Mouse (Mus musculus) CH12.LX (cell line): Measurements from ENCODE around the gene Dusp15. TPM values are rescaled to one million over a fixed set of nuclear protein-coding genes. Genes with fewer than 3 reads are reported as not detected.

Experiments used
- DNase-seq: peaks from one replicate; pipeline ENCODE4 v3.0.0-alpha.2; 2013; ENCODE audit errors: extremely low read depth
- H3K27ac ChIP-seq: 2 replicates; pipeline ENCODE4 v1.5.1; 2012; ENCODE audit warnings: low read depth, mild to moderate bottlenecking, control low read depth, moderate library complexity; ENCODE audit not compliant: insufficient read depth
- H3K27me3 ChIP-seq: replicated peaks from 2 replicates; pipeline ENCODE3; 2012; ENCODE audit warnings: inconsistent platforms
- H3K36me3 ChIP-seq, 2 experiments: replicated peaks in 1 of 2; 2 replicates each; pipeline versions ENCODE3 to v1.6.1; 2012; ENCODE audit warnings: inconsistent platforms in 1 of 2, low read length in 1 of 2, mild to moderate bottlenecking in 1 of 2, mixed read lengths in 1 of 2, moderate library complexity in 1 of 2; ENCODE audit not compliant: control insufficient read depth in 1 of 2, insufficient read depth in 1 of 2
- H3K4me1 ChIP-seq, 2 experiments: 2 replicates each; pipeline ENCODE4 v1.6.1; 2012; ENCODE audit warnings: inconsistent platforms in 1 of 2, moderate library complexity in 1 of 2; ENCODE audit not compliant: insufficient read depth in 2 of 2, control insufficient read depth in 1 of 2
- H3K4me2 ChIP-seq: 2 replicates; pipeline ENCODE4 v1.6.1; 2012; ENCODE audit warnings: low read depth, mild to moderate bottlenecking, control low read depth; ENCODE audit not compliant: poor library complexity, insufficient read depth, severe bottlenecking
- H3K4me3 ChIP-seq, 3 experiments: fragments of 150-350 bp in 1 of 3; sonication (generic) in 1 of 3; replicated peaks in 1 of 3; 2 replicates each; pipeline versions ENCODE3 to v1.5.1; 2011 to 2012; ENCODE audit warnings: low read depth in 2 of 3, low read length in 2 of 3, mild to moderate bottlenecking in 2 of 3, moderate library complexity in 2 of 3, control low read depth in 1 of 3, improper control_type of control experiment in 1 of 3, inconsistent platforms in 1 of 3, mixed read lengths in 1 of 3; ENCODE audit not compliant: poor library complexity in 1 of 3
- H3K79me2 ChIP-seq: replicated peaks from 2 replicates; pipeline ENCODE4 v1.6.1; 2012; ENCODE audit warnings: mild to moderate bottlenecking, moderate library complexity; ENCODE audit not compliant: control insufficient read depth, poor library complexity, insufficient read depth, severe bottlenecking; ENCODE audit errors: extremely low read depth
- H3K9ac ChIP-seq: 2 replicates; pipeline ENCODE4 v1.6.1; 2012; ENCODE audit warnings: low read depth, mild to moderate bottlenecking, control low read depth, moderate library complexity; ENCODE audit not compliant: insufficient read depth
- H3K9me3 ChIP-seq: replicated peaks from 2 replicates; pipeline ENCODE3; 2012; ENCODE audit warnings: low read length, inconsistent platforms, mixed read lengths
- CHD2 ChIP-seq: IDR thresholded peaks from 2 replicates; pipeline ENCODE4 v1.6.1; 2011; ENCODE audit warnings: low read length, improper control_type of control experiment
- CTCF ChIP-seq, 2 experiments: IDR thresholded peaks in 1 of 2; conservative IDR thresholded peaks in 1 of 2; 2 replicates each; pipeline ENCODE4 v1.5.1; 2011 to 2012; ENCODE audit warnings: low read depth in 2 of 2, low read length in 2 of 2, improper control_type of control experiment in 1 of 2, inconsistent platforms in 1 of 2, mild to moderate bottlenecking in 1 of 2, moderate library complexity in 1 of 2
- E2F4 ChIP-seq: IDR thresholded peaks from 2 replicates; pipeline ENCODE4 v1.6.1; 2011; ENCODE audit warnings: low read depth, low read length, improper control_type of control experiment; ENCODE audit not compliant: insufficient replicate concordance
- ELF1 ChIP-seq: IDR thresholded peaks from 2 replicates; pipeline ENCODE4 v1.6.1; 2014; ENCODE audit warnings: low read depth, mild to moderate bottlenecking, inconsistent platforms, low read length, improper control_type of control experiment
- HCFC1 ChIP-seq: IDR thresholded peaks from 2 replicates; pipeline ENCODE4 v1.6.1; 2012; ENCODE audit warnings: low read depth, mild to moderate bottlenecking, inconsistent platforms, low read length, improper control_type of control experiment
- IRF4 ChIP-seq: IDR thresholded peaks from 2 replicates; pipeline ENCODE4 v1.6.1; 2014; ENCODE audit warnings: low read depth, mild to moderate bottlenecking, inconsistent platforms, low read length, improper control_type of control experiment
- JUN ChIP-seq: IDR thresholded peaks from 2 replicates; pipeline ENCODE4 v1.6.1; 2011; ENCODE audit warnings: low read depth, mild to moderate bottlenecking, low read length, improper control_type of control experiment, moderate library complexity; ENCODE audit not compliant: insufficient read depth
- KAT2A ChIP-seq: IDR thresholded peaks from 2 replicates; pipeline ENCODE4 v1.6.1; 2012; ENCODE audit warnings: low read length, improper control_type of control experiment, inconsistent platforms; ENCODE audit not compliant: insufficient replicate concordance
- MAFK ChIP-seq: IDR thresholded peaks from 2 replicates; pipeline ENCODE4 v1.6.1; 2011; ENCODE audit warnings: low read length, improper control_type of control experiment; ENCODE audit not compliant: insufficient replicate concordance
- MAX ChIP-seq: IDR thresholded peaks from 2 replicates; pipeline ENCODE4 v1.6.1; 2011; ENCODE audit warnings: low read length, improper control_type of control experiment
- MEF2A ChIP-seq: IDR thresholded peaks from 2 replicates; pipeline ENCODE4 v1.6.1; 2014; ENCODE audit warnings: low read depth, mild to moderate bottlenecking, inconsistent platforms, low read length, improper control_type of control experiment, borderline replicate concordance
- MXI1 ChIP-seq: IDR thresholded peaks from 2 replicates; pipeline ENCODE4 v1.6.1; 2011; ENCODE audit warnings: mild to moderate bottlenecking, low read depth, low read length, improper control_type of control experiment
- NELFE ChIP-seq: IDR thresholded peaks from 2 replicates; pipeline ENCODE4 v1.6.1; 2011; ENCODE audit warnings: low read depth, low read length, improper control_type of control experiment
- NRF1 ChIP-seq: IDR thresholded peaks from 2 replicates; pipeline ENCODE4 v1.6.1; 2014; ENCODE audit warnings: low read depth, mild to moderate bottlenecking, inconsistent platforms, low read length, improper control_type of control experiment, moderate library complexity
- RAD21 ChIP-seq: IDR thresholded peaks from 2 replicates; pipeline ENCODE4 v1.6.1; 2011; ENCODE audit warnings: low read depth, mild to moderate bottlenecking, low read length, improper control_type of control experiment, moderate library complexity
- SMC3 ChIP-seq: IDR thresholded peaks from 2 replicates; pipeline ENCODE4 v1.6.1; 2011; ENCODE audit warnings: low read depth, low read length, improper control_type of control experiment
- TCF12 ChIP-seq: IDR thresholded peaks from 2 replicates; pipeline ENCODE4 v1.6.1; 2014; ENCODE audit warnings: low read depth, mild to moderate bottlenecking, inconsistent platforms, low read length, improper control_type of control experiment
- UBTF ChIP-seq: IDR thresholded peaks from 2 replicates; pipeline ENCODE4 v1.6.1; 2012; ENCODE audit warnings: low read depth, mild to moderate bottlenecking, inconsistent platforms, low read length, improper control_type of control experiment, moderate library complexity
- USF1 ChIP-seq: IDR thresholded peaks from 2 replicates; pipeline ENCODE4 v1.6.1; 2014; ENCODE audit warnings: low read depth, mild to moderate bottlenecking, inconsistent platforms, low read length, improper control_type of control experiment
- USF2 ChIP-seq: conservative IDR thresholded peaks from 2 replicates; pipeline ENCODE4 v1.6.1; 2011; ENCODE audit warnings: low read depth, low read length, improper control_type of control experiment
- ZC3H11A ChIP-seq: IDR thresholded peaks from 2 replicates; pipeline ENCODE4 v1.6.1; 2012; ENCODE audit warnings: low read depth, mild to moderate bottlenecking, inconsistent platforms, low read length, improper control_type of control experiment
- ZNF384 ChIP-seq: IDR thresholded peaks from 2 replicates; pipeline ENCODE4 v1.6.1; 2012; ENCODE audit warnings: low read depth, low read length, improper control_type of control experiment, inconsistent platforms
- dilution Hi-C: fragments of 300-500 bp; cut with MboI; formaldehyde crosslinking; loops from 2 replicates; pipeline ENCODE4 v1.14.3; 2020; ENCODE audit warnings: low sequenced_read_pairs; ENCODE audit not compliant: extremely low pct_unique_long_range_greater_than_20kb, extremely low pct_ligation_motif_present
- in situ Hi-C: fragments of 300-500 bp; cut with MboI; formaldehyde crosslinking; loops from 3 replicates; pipeline ENCODE4 v1.14.3; 2019; ENCODE audit warnings: low sequenced_read_pairs, low pct_ligation_motif_present, low pct_unique_long_range_greater_than_20kb, mixed read lengths
- polyA plus RNA-seq: library from polyadenylated mRNA; unstranded; fragments of >175 nt; gene quantifications from 2 replicates; pipeline ENCODE4 v1.2.1, GENCODE M21; 2012; ENCODE audit warnings: low read depth; ENCODE audit not compliant: insufficient read length
- total RNA-seq, 2 experiments: library from RNA; depleted of rRNA; stranded (reverse); fragments of 300-350 nt in 1 of 2; fragments of >200 nt in 1 of 2; gene quantifications; 2 replicates each; pipeline ENCODE4 v1.2.3; 2012 to 2014

Gene Dusp15
- total and polyA plus RNA-seq, 3 experiments, result 0.08 to 0.13 TPM; not detected in 1

DNA sequence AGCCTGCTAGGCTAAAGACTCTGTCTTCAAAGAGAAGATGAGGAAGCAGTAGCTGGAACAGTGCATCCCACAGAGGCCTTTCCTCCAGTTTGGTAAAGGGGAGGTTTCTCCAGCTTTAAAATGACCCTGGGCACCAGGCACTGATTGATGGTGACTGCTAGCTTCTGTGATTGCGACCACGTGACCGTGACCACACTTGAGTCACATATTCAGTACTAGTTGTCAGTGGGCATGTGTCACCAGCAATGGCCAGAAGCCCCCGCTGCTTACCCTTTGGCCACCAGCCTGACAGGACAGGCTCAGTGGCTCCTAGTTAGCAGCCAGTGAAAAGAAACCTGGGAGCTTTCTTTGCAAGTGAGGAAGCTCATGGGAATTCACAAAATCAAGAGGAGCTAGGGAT lies 47.9 kb downstream of the Dusp15 start:
- in situ Hi-C loops, result loop anchor here (25.0 kb wide), 1 partner anchor 684 kb away; no protein-coding TSS in a partner anchor
- TF ChIP-seq MAX (no peak), SMC3 (no peak), KAT2A (no peak), USF2 (peak; percentile 20; the same call in 1 of the 2 replicates), CTCF (conservative IDR thresholded peaks at IDR 0.05 in 1 of 2, IDR thresholded peaks at IDR 0.05 in 1 of 2; ENCODE audit: low read depth in 2 of 2, low read length in 2 of 2) (no peak), ELF1 (no peak), MAFK (no peak)
- TF ChIP-seq, all 38 proteins: peak for 1
- Histone ChIP-seq H3K27ac (no peak overlapping the region), H3K4me3 (no peak overlapping the region), H3K9me3 (peaks cover 6% of the 10 kb centered on the region), H3K4me1 (peaks cover 20 to 49% of the 10 kb centered on the region in 2 experiments), H3K79me2 (no peaks in the 10 kb centered on the region), H3K27me3 (no peaks in the 10 kb centered on the region), H3K4me2 (no peak overlapping the region), H3K36me3 (peaks cover 0 to 14% of the 10 kb centered on the region in 2 experiments), H3K9ac (no peak overlapping the region)
- DNase-seq, result no peak
- dilution Hi-C loops, result no loop called here

DNA sequence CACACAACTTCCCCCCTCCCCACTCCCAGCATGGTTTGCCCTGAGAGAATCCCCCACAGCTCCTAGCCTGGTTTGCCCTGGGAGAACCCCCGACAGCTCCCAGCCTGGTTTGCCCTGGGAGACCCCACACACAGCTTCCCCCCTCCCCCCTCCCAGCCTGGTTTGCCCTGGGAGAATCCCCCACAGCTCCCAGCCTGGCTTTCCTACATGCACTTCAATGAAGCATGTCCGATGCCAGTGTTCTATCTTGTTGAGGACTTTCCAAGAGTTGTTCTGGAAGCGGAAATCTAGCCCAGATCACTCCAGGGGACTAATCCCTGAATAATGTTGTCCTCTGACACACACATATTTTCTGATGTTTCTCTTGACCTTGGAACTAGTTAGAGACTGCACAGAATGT lies 48.8 kb downstream of the Dusp15 start:
- no peak for DNase-seq
- H3K36me3 ChIP-seq, result peaks cover 0 to 16% of the 10 kb centered on the region in 2 experiments
- dilution Hi-C loops (no loop called here), in situ Hi-C loops (loop anchor here (25.0 kb wide), 1 partner anchor 685 kb away; no protein-coding TSS in a partner anchor)
- no peak overlapping the region for H3K9ac ChIP-seq
- H3K27me3 ChIP-seq, result no peaks in the 10 kb centered on the region
- no peak overlapping the region for H3K4me2 ChIP-seq
- no peak overlapping the region for H3K4me3 ChIP-seq
- no peak overlapping the region for H3K27ac ChIP-seq
- H3K4me1 ChIP-seq, result peaks cover 20 to 41% of the 10 kb centered on the region in 2 experiments
- no peaks in the 10 kb centered on the region for H3K9me3 ChIP-seq
- TF ChIP-seq KAT2A (no peak), JUN (no peak), IRF4 (no peak), ZC3H11A (no peak), MXI1 (no peak), NRF1 (no peak), MAFK (no peak), CHD2 (no peak), HCFC1 (no peak), ZNF384 (no peak), TCF12 (no peak), MEF2A (no peak), USF1 (no peak), UBTF (no peak), E2F4 (no peak), MAX (no peak), RAD21 (no peak), NELFE (no peak)
- no peaks in the 10 kb centered on the region for H3K79me2 ChIP-seq
